Mouse (Mus musculus) liver, embryonic 13.5 days (tissue): ENCODE measurements around the gene Zfp182. TPM values are rescaled to one million over a fixed set of nuclear protein-coding genes. Genes with fewer than 3 reads are reported as not detected.

Experiments
- ATAC-seq: fragments of 200-750 bp; cut with Nextera tagmentation; 2 replicates; pipeline ENCODE4 v1.8.0; 2017; ENCODE audit warnings: low read depth, mild to moderate bottlenecking, moderate number of reproducible peaks, moderate library complexity
- DNase-seq: peaks from one replicate; pipeline ENCODE4 v3.0.0; 2022
- H3K27ac ChIP-seq: fragments of 300-500 bp; sonication (generic); 2 replicates; pipeline ENCODE4 v1.5.1; 2015; ENCODE audit warnings: moderate library complexity, mild to moderate bottlenecking, inconsistent platforms
- H3K27me3 ChIP-seq: fragments of 300-500 bp; sonication (generic); 2 replicates; pipeline ENCODE4 v1.6.1; 2015; ENCODE audit warnings: mild to moderate bottlenecking, inconsistent platforms
- H3K36me3 ChIP-seq: fragments of 300-500 bp; sonication (generic); 2 replicates; pipeline ENCODE4 v1.6.1; 2015; ENCODE audit warnings: mild to moderate bottlenecking, inconsistent platforms
- H3K4me1 ChIP-seq: fragments of 300-500 bp; sonication (generic); replicated peaks from 2 replicates; pipeline ENCODE4 v1.6.1; 2015; ENCODE audit warnings: inconsistent platforms
- H3K4me2 ChIP-seq: fragments of 300-500 bp; sonication (generic); 2 replicates; pipeline ENCODE4 v1.6.1; 2015; ENCODE audit warnings: inconsistent platforms, mild to moderate bottlenecking, moderate library complexity
- H3K4me3 ChIP-seq: fragments of 300-500 bp; sonication (generic); replicated peaks from 2 replicates; pipeline ENCODE4 v1.5.1; 2015; ENCODE audit warnings: mild to moderate bottlenecking, inconsistent platforms
- H3K9ac ChIP-seq: fragments of 300-500 bp; sonication (generic); 2 replicates; pipeline ENCODE4 v1.6.1; 2015; ENCODE audit warnings: mild to moderate bottlenecking, inconsistent platforms
- H3K9me3 ChIP-seq: fragments of 300-500 bp; sonication (generic); replicated peaks from 2 replicates; pipeline ENCODE4 v1.6.1; 2016; ENCODE audit warnings: inconsistent platforms
- WGBS: fragments of 180-500 bp; shearing (Covaris S2); methylation state at CpG from one replicate; pipeline ENCODE4 v1.1.7; 2015; ENCODE audit not compliant: insufficient replicate concordance; 5-methylcytosine and 5-hydroxymethylcytosine counted together
- polyA plus RNA-seq: library from polyadenylated mRNA; unstranded; fragments of >200 nt; fragmentation: Nextera tagmentation; extraction: Ambion mirVana; gene quantifications from 2 replicates; pipeline ENCODE4 v1.2.1, GENCODE M21; 2015

The Zfp182 gene
- 2.0 TPM in 2 replicates for polyA plus RNA-seq

DNA sequence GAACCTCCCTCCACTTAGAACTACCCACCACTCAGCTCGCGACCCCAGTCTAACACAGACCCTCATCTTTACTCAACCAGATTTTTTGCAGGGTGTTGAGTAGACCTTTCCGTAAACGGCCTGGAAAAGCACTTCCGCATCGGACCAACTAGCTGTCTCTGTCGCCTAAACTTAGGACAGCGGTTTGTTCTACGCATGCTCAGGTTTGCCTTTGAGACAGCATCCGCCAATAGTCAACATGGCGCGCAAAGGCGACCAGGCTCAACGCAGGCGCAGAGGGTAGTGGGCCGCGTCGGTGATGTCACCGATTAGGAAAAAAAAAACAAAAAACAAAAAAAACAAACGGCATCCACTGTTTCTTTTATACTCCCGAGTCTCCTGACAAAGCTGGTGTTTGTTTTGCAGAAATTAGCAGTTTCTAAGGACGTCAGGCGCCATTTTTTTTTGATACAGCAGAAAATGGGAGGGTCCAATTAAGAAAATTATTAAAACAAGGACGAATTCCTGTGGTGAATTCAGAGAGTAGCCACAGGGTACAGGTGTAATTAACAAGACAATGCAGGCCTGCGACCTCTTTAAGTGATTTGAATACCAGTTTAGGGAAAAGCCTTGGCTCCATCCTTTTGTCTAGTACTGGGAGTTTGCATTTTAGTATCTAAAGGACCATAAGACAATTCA lies at the start of gene Zfp182:
Gene Zfp182, minus strand, starts transcription at position 451 of the 678 bp plus-strand sequence.
- Histone ChIP-seq H3K4me1 (no peaks in the 10 kb centered on the region), H3K36me3 (no peaks in the 10 kb centered on the region), H3K27me3 (no peaks in the 10 kb centered on the region), H3K9me3 (no peaks in the 10 kb centered on the region), H3K4me3 (peak within 1 kb of the TSS; percentile 65), H3K9ac (peak within 1 kb of the TSS; percentile 64), H3K27ac (no peak within 1 kb of the TSS), H3K4me2 (peak within 1 kb of the TSS; percentile 61)
- WGBS: 14% methylated on average over 25 of the region's 25 CpGs
- ATAC-seq: peak; percentile 90
- DNase-seq: peak; percentile 66

- H3K4me1 ChIP-seq: no peaks in the 10 kb centered on the region
- peak overlapping the region; percentile 62 for H3K4me2 ChIP-seq
- no peak overlapping the region for H3K27ac ChIP-seq
- no peak for ATAC-seq
- H3K36me3 ChIP-seq: no peaks in the 10 kb centered on the region
- H3K9me3 ChIP-seq: no peaks in the 10 kb centered on the region
- no peak for DNase-seq
- no peaks in the 10 kb centered on the region for H3K27me3 ChIP-seq
- H3K4me3 ChIP-seq: peak overlapping the region; percentile 49; the same call in 1 of the 2 replicates
- no peak overlapping the region for H3K9ac ChIP-seq
- 47% methylated on average over 7 of the region's 7 CpGs for WGBS
These were observed 27.7 kb upstream of the Zfp182 start for GRCm38 (mm10) chrX:21089867-21090239.

- 16% methylated on average over 27 of the region's 27 CpGs for WGBS
- no peak for ATAC-seq
These were observed 27.1 kb upstream of the Zfp182 start, which contains the start of gene Zfp300 for GRCm38 (mm10) chrX:21088983-21089866. Gene Zfp300, minus strand, starts transcription at chrX:21089527.

GRCm38 (mm10) chrX:21088645-21088982 lies 26.5 kb upstream of the Zfp182 start:
- Histone ChIP-seq H3K4me3 (peak overlapping the region; percentile 49), H3K4me2 (peak overlapping the region; percentile 62), H3K9me3 (no peaks in the 10 kb centered on the region), H3K27ac (no peak overlapping the region), H3K9ac (no peak overlapping the region), H3K27me3 (no peaks in the 10 kb centered on the region), H3K36me3 (no peaks in the 10 kb centered on the region), H3K4me1 (no peaks in the 10 kb centered on the region)
- DNase-seq (no peak), ATAC-seq (no peak)
- WGBS: 29% methylated on average over 6 of the region's 6 CpGs

More at GRCm38 (mm10) chrX:21088983-21089866, 27.1 kb upstream of the Zfp182 start, which contains the start of gene Zfp300:
- H3K9me3 ChIP-seq: no peaks in the 10 kb centered on the region
- no peak within 1 kb of the TSS for H3K9ac ChIP-seq
- H3K4me1 ChIP-seq: no peaks in the 10 kb centered on the region
- DNase-seq: peak; percentile 20
- no peaks in the 10 kb centered on the region for H3K27me3 ChIP-seq
- peak within 1 kb of the TSS; percentile 49 for H3K4me3 ChIP-seq
- no peaks in the 10 kb centered on the region for H3K36me3 ChIP-seq
- peak within 1 kb of the TSS; percentile 62 for H3K4me2 ChIP-seq
- no peak within 1 kb of the TSS for H3K27ac ChIP-seq

- no peak within 1 kb of the TSS for H3K4me2 ChIP-seq
- no peak within 1 kb of the TSS for H3K4me3 ChIP-seq
- ATAC-seq: no peak
- H3K4me1 ChIP-seq: no peaks in the 10 kb centered on the region
- H3K27me3 ChIP-seq: no peaks in the 10 kb centered on the region
- no peaks in the 10 kb centered on the region for H3K9me3 ChIP-seq
- H3K27ac ChIP-seq: no peak within 1 kb of the TSS
- no peaks in the 10 kb centered on the region for H3K36me3 ChIP-seq
- H3K9ac ChIP-seq: no peak within 1 kb of the TSS
- DNase-seq: no peak
These were observed 6.0 kb upstream of the Zfp182 start, which contains the start of gene Spaca5 for GRCm38 (mm10) chrX:21068106-21068505. Gene Spaca5, plus strand, starts transcription at chrX:21068406.

GRCm38 (mm10) chrX:21062544-21062890 lies 401 bp upstream of the Zfp182 start:
- DNase-seq: no peak
- no peak overlapping the region for H3K27ac ChIP-seq

DNA sequence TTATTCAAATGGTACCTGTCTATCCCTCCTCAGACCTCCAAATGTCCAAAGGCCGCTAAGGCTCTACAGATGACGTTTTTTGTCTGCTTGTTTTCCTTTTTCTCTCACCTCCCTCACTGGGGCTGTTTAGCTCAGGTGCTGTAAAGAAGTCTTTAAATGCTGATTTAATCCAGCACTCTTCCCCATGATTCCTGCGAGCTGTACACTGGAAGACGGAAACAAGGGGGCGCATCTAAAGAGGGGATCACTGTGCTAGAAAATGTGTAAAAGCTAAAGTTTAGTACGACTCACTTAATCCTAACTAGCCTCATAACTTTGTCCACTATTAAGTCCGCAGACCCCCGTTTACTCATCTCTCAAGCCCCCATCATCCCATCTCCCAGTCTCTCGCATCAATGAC lies 656 bp downstream of the Zfp182 start:
- peak overlapping the region; percentile 65 for H3K4me3 ChIP-seq
- no peak overlapping the region for H3K27ac ChIP-seq
- DNase-seq: no peak
- no peaks in the 10 kb centered on the region for H3K27me3 ChIP-seq
- ATAC-seq: 0 out of 2 replicates have a peak, but pooled peaks have one; percentile 48
- no peaks in the 10 kb centered on the region for H3K4me1 ChIP-seq
- WGBS: 18% methylated on average over 9 of the region's 9 CpGs
- peak overlapping the region; percentile 64 for H3K9ac ChIP-seq
- no peaks in the 10 kb centered on the region for H3K36me3 ChIP-seq
- no peaks in the 10 kb centered on the region for H3K9me3 ChIP-seq
- peak overlapping the region; percentile 61 for H3K4me2 ChIP-seq

More at GRCm38 (mm10) chrX:21062544-21062890, 401 bp upstream of the Zfp182 start:
- Histone ChIP-seq H3K9me3 (no peaks in the 10 kb centered on the region), H3K4me3 (peak overlapping the region; percentile 65; the same call in 1 of the 2 replicates), H3K9ac (no peak overlapping the region), H3K36me3 (no peaks in the 10 kb centered on the region), H3K4me1 (no peaks in the 10 kb centered on the region), H3K4me2 (peak overlapping the region; percentile 61), H3K27me3 (no peaks in the 10 kb centered on the region)
- 65% methylated on average over 3 of the region's 3 CpGs for WGBS
- no peak for ATAC-seq

DNA sequence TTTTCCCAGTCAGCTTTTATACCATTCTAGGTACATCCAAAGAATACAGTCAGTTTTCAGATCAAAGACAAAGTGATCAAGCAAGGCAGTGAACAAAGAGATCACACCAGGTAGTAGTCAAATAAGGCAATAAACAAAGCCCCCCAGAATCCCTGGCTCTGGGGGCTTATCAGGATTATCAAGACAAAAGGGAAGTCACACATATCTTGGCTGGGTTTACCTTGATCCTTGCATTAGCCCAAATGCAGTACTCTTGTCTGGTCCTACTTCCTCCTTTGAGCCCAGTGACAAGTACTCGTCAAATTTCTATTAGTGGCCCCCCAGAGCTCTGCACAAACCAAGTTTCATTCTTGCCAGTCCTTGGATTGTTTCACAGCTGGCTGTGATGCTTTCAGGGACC lies 81.2 kb downstream of the Zfp182 start:
- H3K9me3 ChIP-seq: no peaks in the 10 kb centered on the region
- no peaks in the 10 kb centered on the region for H3K27me3 ChIP-seq
- no peaks in the 10 kb centered on the region for H3K36me3 ChIP-seq
- H3K4me2 ChIP-seq: no peak overlapping the region
- DNase-seq: no peak
- no peak overlapping the region for H3K9ac ChIP-seq
- no peak for ATAC-seq
- 30% methylated on average over 1 of the region's 1 CpGs for WGBS
- H3K4me3 ChIP-seq: no peak overlapping the region
- H3K27ac ChIP-seq: no peak overlapping the region
- no peaks in the 10 kb centered on the region for H3K4me1 ChIP-seq

Other genes starting within 250 kb of the Zfp182 start
- 3.1 and 3.3 TPM in 2 replicates for gene Timp1, start 192.2 kb downstream of the Zfp182 start, polyA plus RNA-seq
- 0.03 and 0.12 TPM in 2 replicates for gene Syn1, start 141.3 kb downstream of the Zfp182 start, polyA plus RNA-seq
- gene Cfp, start 130.8 kb downstream of the Zfp182 start, polyA plus RNA-seq: 18.6 and 19.3 TPM in 2 replicates
- gene Elk1, start 111.7 kb downstream of the Zfp182 start, polyA plus RNA-seq: 1.9 and 2.7 TPM in 2 replicates
- gene Uxt, start 100.3 kb downstream of the Zfp182 start, polyA plus RNA-seq: 51.8 and 57.8 TPM in 2 replicates
- not detected in 2 replicates for gene Spaca5, start 6.1 kb upstream of the Zfp182 start, polyA plus RNA-seq
- gene Zfp300, start 27.2 kb upstream of the Zfp182 start, polyA plus RNA-seq: 0.09 and 0.16 TPM in 2 replicates
- not detected in 2 replicates for gene Ssxa1, start 53.5 kb upstream of the Zfp182 start, polyA plus RNA-seq
- gene Gm21876, start 113.3 kb upstream of the Zfp182 start, polyA plus RNA-seq: not detected in 2 replicates